Mouse (Mus musculus) liver (tissue): Measurements from ENCODE around the gene Tead3.

ENCODE experiments used
- DNase-seq: peaks from one replicate; pipeline ENCODE4 v3.0.0-alpha.2; 2020; ENCODE audit warnings: mixed read lengths

Gene Tead3

DNA sequence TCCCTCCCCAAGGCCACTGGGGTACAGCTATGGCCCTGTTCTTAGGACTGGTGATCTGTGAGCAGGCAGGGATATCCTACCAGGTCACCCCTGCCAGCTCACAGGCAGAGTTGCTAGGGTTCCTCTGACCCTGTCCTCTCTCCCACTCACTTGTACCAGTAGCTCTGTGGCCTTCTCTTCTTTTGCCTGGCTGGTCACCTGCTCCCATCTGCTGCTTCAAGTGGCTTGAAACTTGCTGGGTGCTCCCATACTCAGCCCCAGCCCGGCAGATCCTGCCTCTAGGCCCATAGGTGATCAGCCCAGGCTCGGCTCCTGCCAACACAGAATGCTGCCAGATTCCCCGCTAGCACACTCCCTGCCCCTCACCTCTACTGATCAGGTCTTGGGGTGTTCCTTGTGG lies 49.8 kb downstream of the Tead3 start:
- no peak for DNase-seq

GRCm38 (mm10) chr17:28300323-28300722 lies 50.3 kb downstream of the Tead3 start:
- no peak for DNase-seq

DNA sequence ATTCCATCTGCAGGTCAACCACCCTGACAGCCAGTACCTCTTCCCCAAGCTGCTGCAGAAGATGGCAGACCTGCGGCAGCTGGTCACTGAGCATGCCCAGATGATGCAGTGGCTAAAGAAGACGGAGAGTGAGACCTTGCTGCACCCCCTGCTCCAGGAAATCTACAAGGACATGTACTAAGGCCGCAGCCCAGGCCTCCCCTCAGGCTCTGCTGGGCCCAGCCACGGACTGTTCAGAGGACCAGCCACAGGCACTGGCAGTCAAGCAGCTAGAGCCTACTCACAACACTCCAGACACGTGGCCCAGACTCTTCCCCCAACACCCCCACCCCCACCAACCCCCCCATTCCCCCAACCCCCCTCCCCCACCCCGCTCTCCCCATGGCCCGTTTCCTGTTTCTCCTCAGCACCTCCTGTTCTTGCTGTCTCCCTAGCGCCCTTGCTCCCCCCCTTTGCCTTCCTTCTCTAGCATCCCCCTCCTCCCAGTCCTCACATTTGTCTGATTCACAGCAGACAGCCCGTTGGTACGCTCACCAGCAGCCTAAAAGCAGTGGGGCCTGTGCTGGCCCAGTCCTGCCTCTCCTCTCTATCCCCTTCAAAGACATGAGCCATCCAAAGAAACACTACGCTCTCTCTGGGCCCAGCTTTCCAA lies 50.8 kb downstream of the Tead3 start:
- DNase-seq, result no peak

GRCm38 (mm10) chr17:28298888-28299287 lies 51.7 kb downstream of the Tead3 start:
- DNase-seq, result no peak

DNA sequence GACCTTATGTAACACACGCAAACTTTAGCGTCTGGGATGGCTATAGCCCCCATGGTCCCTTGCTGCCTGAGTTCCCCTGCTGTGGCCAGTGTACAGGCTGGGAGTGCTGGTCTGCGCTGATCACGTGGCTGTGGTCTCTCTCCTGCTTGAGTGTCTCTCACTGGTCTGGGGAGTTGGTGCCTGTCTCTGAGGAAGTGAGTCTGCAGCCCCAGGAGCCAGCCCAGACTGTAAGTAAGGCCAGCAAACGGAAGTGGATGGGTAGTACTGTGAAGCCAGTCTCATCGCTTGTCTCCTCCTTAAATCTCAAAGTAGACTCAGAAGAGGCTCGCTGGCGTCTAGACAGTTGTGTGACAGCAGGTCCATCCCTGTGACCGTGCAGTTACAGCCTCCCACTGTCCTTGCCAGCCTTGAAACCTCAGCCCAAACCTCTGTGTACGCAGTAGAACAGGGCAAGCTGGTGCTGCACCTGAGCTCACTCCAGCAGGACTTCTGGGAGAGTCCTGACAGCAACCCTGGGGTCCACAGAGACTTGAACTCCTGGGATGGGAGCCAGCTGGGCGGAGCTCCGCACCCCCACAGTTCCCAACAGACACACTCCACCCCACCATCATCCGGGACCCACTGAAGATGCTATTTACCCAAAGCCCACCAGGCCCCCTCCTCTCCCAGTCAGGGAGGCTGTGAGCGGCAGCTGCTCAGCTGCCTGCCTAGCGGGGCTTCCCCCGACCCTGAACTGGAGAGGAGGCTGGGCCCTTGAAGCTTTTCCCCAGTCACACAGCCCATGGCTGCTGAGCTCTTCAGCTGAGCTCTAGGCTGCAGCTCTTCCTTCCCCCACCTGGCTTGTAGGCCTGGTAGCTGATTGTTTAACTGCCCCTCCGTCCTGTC lies 55.9 kb downstream of the Tead3 start:
- DNase-seq, result no peak

DNA sequence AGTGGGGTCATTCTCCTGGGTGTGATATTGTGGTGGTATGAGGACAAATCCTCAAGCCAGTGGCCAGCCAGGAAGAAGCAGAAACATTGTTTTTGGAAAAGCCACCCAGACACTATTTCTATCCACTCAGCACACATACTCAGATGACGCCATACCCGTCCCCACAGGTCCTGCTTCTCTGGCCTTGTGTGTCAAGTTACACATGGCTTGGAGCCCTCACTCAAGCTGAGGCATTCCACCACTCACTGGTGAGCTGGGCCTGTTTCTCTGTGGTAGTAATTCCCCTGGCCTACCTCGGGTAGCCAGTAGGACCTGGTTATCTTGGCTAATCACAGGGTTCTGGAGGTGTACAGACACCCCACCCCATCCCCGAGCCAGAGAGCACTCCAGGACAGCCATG lies 56.9 kb downstream of the Tead3 start:
- no peak for DNase-seq

- DNase-seq, result no peak
Measured at GRCm38 (mm10) chr17:28291346-28291745, 59.3 kb downstream of the Tead3 start.

DNA sequence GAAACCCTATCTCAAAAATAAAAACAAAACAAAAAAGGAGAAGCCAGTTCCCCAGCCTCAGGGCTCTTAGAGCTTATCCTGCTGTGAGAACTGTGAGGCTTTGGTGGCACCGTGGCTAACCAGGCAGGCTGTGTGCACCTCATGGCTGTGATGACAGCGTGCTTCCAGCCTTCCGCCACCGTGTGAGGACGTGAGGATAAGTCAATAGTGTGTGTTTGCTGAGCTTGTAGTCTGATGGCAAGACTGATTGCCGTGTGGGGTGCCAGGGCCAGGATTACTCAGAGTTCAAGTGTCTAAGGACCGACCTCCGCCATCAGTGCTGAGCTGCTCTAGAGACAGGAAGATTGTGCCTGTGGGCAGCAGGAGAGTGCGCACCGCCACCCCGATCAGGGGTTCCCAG lies 59.9 kb downstream of the Tead3 start:
- no peak for DNase-seq

- no peak for DNase-seq
Measured at GRCm38 (mm10) chr17:28290262-28290661, 60.4 kb downstream of the Tead3 start.

DNA sequence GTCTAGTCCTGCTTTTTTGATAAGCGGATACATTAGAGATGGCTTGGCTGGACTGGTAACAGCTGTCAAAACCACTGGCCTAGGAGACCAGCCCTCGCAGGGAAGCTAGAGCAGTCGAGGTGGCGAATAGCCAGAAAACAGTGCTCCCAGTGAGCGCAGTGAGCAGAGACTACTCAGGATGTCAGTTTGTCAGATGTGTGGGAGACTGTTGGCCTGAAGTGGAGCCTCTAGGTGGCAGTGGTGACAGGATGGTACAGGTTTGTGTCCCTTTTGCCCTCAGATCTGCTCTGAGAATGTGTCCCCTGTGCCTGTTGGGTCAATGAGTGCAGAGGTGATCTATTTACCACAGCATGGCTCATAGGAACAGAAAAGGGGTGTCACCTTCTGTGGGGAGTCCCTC lies 62.6 kb downstream of the Tead3 start:
- DNase-seq, result no peak

- DNase-seq, result no peak
Measured at GRCm38 (mm10) chr17:28287578-28287977, 63.0 kb downstream of the Tead3 start.

GRCm38 (mm10) chr17:28286964-28287363 lies 63.7 kb downstream of the Tead3 start:
- no peak for DNase-seq

DNA sequence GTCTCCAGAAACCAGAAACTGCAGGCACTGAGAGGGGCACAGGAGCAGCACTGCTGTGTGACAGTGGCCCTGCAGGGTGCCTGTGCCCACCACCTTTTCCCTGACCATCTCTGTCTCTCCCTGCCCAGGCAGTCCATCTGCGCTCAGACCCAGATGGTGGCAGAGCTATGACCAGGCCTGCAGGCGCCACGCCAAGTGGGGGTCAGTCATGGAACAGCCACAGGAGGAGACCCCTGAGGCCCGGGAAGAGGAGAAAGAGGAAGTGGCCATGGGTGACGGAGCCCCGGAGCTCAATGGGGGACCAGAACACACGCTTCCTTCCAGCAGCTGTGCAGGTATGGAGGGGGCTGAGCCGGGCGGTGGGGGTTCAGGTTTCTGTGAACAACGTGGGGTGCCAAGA lies 64.5 kb downstream of the Tead3 start:
- no peak for DNase-seq

DNA sequence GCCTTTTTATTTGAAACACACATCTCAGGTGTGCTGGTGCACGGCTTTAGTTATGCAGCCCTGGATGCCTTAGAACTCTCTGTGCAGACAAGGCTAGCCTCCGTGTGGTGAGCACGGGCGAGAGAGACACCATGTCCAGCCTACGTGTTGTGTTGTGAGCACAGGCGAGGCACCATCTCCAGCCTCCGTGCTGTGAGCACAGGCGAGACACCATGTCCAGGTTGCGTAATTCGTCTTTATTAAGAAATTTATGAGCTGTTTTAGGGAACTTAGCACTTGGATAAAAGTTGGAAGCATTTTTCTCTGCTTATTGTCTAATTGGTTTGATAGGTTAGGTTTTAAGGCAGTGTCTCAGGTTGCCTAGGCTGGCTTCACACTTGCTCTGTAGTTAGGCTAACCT lies 67.4 kb downstream of the Tead3 start:
- no peak for DNase-seq

GRCm38 (mm10) chr17:28281866-28282441 lies 68.7 kb downstream of the Tead3 start:
- DNase-seq, result no peak
